Mouse (Mus musculus) midbrain, embryonic 10.5 days (tissue): Measurements from ENCODE around the gene Abtb2. TPM values are rescaled to one million over a fixed set of nuclear protein-coding genes. Genes with fewer than 3 reads are reported as not detected.

ENCODE experiments used
- DNase-seq: peaks from one replicate; pipeline ENCODE4 v3.0.0-alpha.2; 2017; ENCODE audit warnings: low spot score
- H3K27ac ChIP-seq: fragments of 300-500 bp; sonication (generic); replicated peaks from 2 replicates; pipeline ENCODE4 v1.5.1; 2016; ENCODE audit warnings: mild to moderate bottlenecking
- H3K27me3 ChIP-seq: fragments of 300-500 bp; sonication (generic); 2 replicates; pipeline ENCODE4 v1.6.1; 2016; ENCODE audit warnings: low read depth, mild to moderate bottlenecking; ENCODE audit not compliant: poor library complexity, severe bottlenecking
- H3K36me3 ChIP-seq: fragments of 300-500 bp; sonication (generic); 2 replicates; pipeline ENCODE4 v1.6.1; 2016; ENCODE audit warnings: mild to moderate bottlenecking, moderate library complexity
- H3K4me1 ChIP-seq: fragments of 300-500 bp; sonication (generic); 2 replicates; pipeline ENCODE4 v1.6.1; 2016
- H3K4me3 ChIP-seq: fragments of 300-500 bp; sonication (generic); 2 replicates; pipeline ENCODE4 v1.5.1; 2016; ENCODE audit warnings: mild to moderate bottlenecking, moderate library complexity
- H3K9me3 ChIP-seq: fragments of 300-500 bp; sonication (generic); replicated peaks from 2 replicates; pipeline ENCODE4 v1.6.1; 2016; ENCODE audit warnings: mild to moderate bottlenecking
- WGBS: fragments of 180-500 bp; shearing (Covaris S2); methylation state at CpG from one replicate; pipeline ENCODE4 v1.1.7; 2016; 5-methylcytosine and 5-hydroxymethylcytosine counted together
- polyA plus RNA-seq: library from polyadenylated mRNA; unstranded; fragments of >200 nt; fragmentation: Nextera tagmentation; extraction: Ambion mirVana; gene quantifications from 2 replicates; pipeline ENCODE4 v1.2.1, GENCODE M21; 2016

Gene Abtb2
- polyA plus RNA-seq, 1 experiment from 2014 or later: 11.5 TPM

- Histone ChIP-seq H3K27me3 (no peaks in the 10 kb centered on the region; the same call in 1 of the 2 replicates), H3K36me3 (0 out of 2 replicates have a peak, but pooled peaks cover 3% of the 10 kb centered on the region), H3K27ac (peak overlapping the region; percentile 76), H3K9me3 (no peaks in the 10 kb centered on the region), H3K4me1 (peaks cover 37% of the 10 kb centered on the region), H3K4me3 (no peak overlapping the region)
- DNase-seq: no peak
- WGBS: 45% methylated on average over 5 of the region's 5 CpGs
Observed at GRCm38 (mm10) chr2:103690828-103691227, 124.7 kb downstream of the Abtb2 start.

- Histone ChIP-seq H3K9me3 (no peaks in the 10 kb centered on the region), H3K27me3 (no peaks in the 10 kb centered on the region; the same call in 1 of the 2 replicates), H3K27ac (no peak overlapping the region), H3K4me3 (no peak overlapping the region), H3K36me3 (0 out of 2 replicates have a peak, but pooled peaks cover 3% of the 10 kb centered on the region), H3K4me1 (peaks cover 37% of the 10 kb centered on the region)
- no peak for DNase-seq
- WGBS: 83% methylated on average over 1 of the region's 1 CpGs
Observed at GRCm38 (mm10) chr2:103691278-103691677, 125.2 kb downstream of the Abtb2 start.

- WGBS: 90% methylated on average over 1 of the region's 1 CpGs
Observed at GRCm38 (mm10) chr2:103692810-103693209, 126.7 kb downstream of the Abtb2 start.

GRCm38 (mm10) chr2:103694777-103695563, 128.9 kb downstream of the Abtb2 start:
- Histone ChIP-seq H3K36me3 (no peaks in the 10 kb centered on the region), H3K4me1 (peaks cover 14% of the 10 kb centered on the region), H3K27me3 (no peaks in the 10 kb centered on the region; the same call in 1 of the 2 replicates), H3K27ac (no peak overlapping the region), H3K4me3 (no peak overlapping the region), H3K9me3 (no peaks in the 10 kb centered on the region)
- no peak for DNase-seq
- 76% methylated on average over 4 of the region's 4 CpGs for WGBS

More at GRCm38 (mm10) chr2:103692810-103693209, 126.7 kb downstream of the Abtb2 start:
- Histone ChIP-seq H3K4me3 (no peak overlapping the region), H3K9me3 (no peaks in the 10 kb centered on the region), H3K4me1 (peaks cover 22% of the 10 kb centered on the region), H3K36me3 (0 out of 2 replicates have a peak, but pooled peaks cover 3% of the 10 kb centered on the region), H3K27ac (no peak overlapping the region), H3K27me3 (no peaks in the 10 kb centered on the region; the same call in 1 of the 2 replicates)
- no peak for DNase-seq

- Histone ChIP-seq H3K4me3 (no peak overlapping the region), H3K27ac (no peak overlapping the region), H3K27me3 (no peaks in the 10 kb centered on the region; the same call in 1 of the 2 replicates), H3K36me3 (0 out of 2 replicates have a peak, but pooled peaks cover 5% of the 10 kb centered on the region), H3K9me3 (no peaks in the 10 kb centered on the region), H3K4me1 (peaks cover 2% of the 10 kb centered on the region; the same call in 1 of the 2 replicates)
- WGBS: 81% methylated on average over 3 of the region's 3 CpGs
- DNase-seq: no peak
Observed at GRCm38 (mm10) chr2:103696177-103696576, 130.1 kb downstream of the Abtb2 start.

GRCm38 (mm10) chr2:103700514-103700913, 134.4 kb downstream of the Abtb2 start:
- DNase-seq: peak; percentile 25
- Histone ChIP-seq H3K27me3 (no peaks in the 10 kb centered on the region), H3K9me3 (no peaks in the 10 kb centered on the region), H3K4me1 (no peaks in the 10 kb centered on the region), H3K4me3 (no peak overlapping the region), H3K27ac (no peak overlapping the region), H3K36me3 (peaks cover 43% of the 10 kb centered on the region)
- WGBS: 85% methylated on average over 12 of the region's 12 CpGs

- H3K27ac ChIP-seq: no peak overlapping the region
- no peak for DNase-seq
- H3K9me3 ChIP-seq: no peaks in the 10 kb centered on the region
- 79% methylated on average over 10 of the region's 10 CpGs for WGBS
- H3K4me3 ChIP-seq: no peak overlapping the region
- peaks cover 69% of the 10 kb centered on the region for H3K36me3 ChIP-seq
- H3K27me3 ChIP-seq: no peaks in the 10 kb centered on the region
- H3K4me1 ChIP-seq: peaks cover 6% of the 10 kb centered on the region; the same call in 1 of the 2 replicates
Observed at GRCm38 (mm10) chr2:103703336-103703735, 137.2 kb downstream of the Abtb2 start.

- no peaks in the 10 kb centered on the region for H3K27me3 ChIP-seq
- no peak overlapping the region for H3K27ac ChIP-seq
- peaks cover 6% of the 10 kb centered on the region; the same call in 1 of the 2 replicates for H3K4me1 ChIP-seq
- peaks cover 75% of the 10 kb centered on the region for H3K36me3 ChIP-seq
- no peak overlapping the region for H3K4me3 ChIP-seq
- no peaks in the 10 kb centered on the region for H3K9me3 ChIP-seq
- no peak for DNase-seq
- 87% methylated on average over 4 of the region's 4 CpGs for WGBS
Observed at GRCm38 (mm10) chr2:103703865-103704264, 137.8 kb downstream of the Abtb2 start.

- 83% methylated on average over 4 of the region's 4 CpGs for WGBS
- Histone ChIP-seq H3K9me3 (no peaks in the 10 kb centered on the region), H3K36me3 (peaks cover 89% of the 10 kb centered on the region), H3K27ac (peak overlapping the region; percentile 33; the same call in 1 of the 2 replicates), H3K4me3 (no peak overlapping the region), H3K4me1 (peaks cover 6% of the 10 kb centered on the region; the same call in 1 of the 2 replicates), H3K27me3 (no peaks in the 10 kb centered on the region)
- DNase-seq: no peak
Observed at GRCm38 (mm10) chr2:103705826-103706225, 139.7 kb downstream of the Abtb2 start.

- H3K9me3 ChIP-seq: no peaks in the 10 kb centered on the region
- H3K4me1 ChIP-seq: peaks cover 6% of the 10 kb centered on the region; the same call in 1 of the 2 replicates
- no peaks in the 10 kb centered on the region for H3K27me3 ChIP-seq
- WGBS: 57% methylated on average over 11 of the region's 11 CpGs
- H3K36me3 ChIP-seq: peaks cover 90% of the 10 kb centered on the region
- peak overlapping the region; percentile 33; the same call in 1 of the 2 replicates for H3K27ac ChIP-seq
- no peak for DNase-seq
- H3K4me3 ChIP-seq: no peak overlapping the region
Observed at GRCm38 (mm10) chr2:103706226-103706625, 140.1 kb downstream of the Abtb2 start.

GRCm38 (mm10) chr2:103707056-103707776, 141.1 kb downstream of the Abtb2 start:
- H3K27ac ChIP-seq: no peak overlapping the region
- 91% methylated on average over 6 of the region's 6 CpGs for WGBS
- H3K9me3 ChIP-seq: no peaks in the 10 kb centered on the region
- no peaks in the 10 kb centered on the region for H3K27me3 ChIP-seq
- H3K36me3 ChIP-seq: peaks cover 93% of the 10 kb centered on the region
- peaks cover 6% of the 10 kb centered on the region; the same call in 1 of the 2 replicates for H3K4me1 ChIP-seq
- no peak overlapping the region for H3K4me3 ChIP-seq
- no peak for DNase-seq

- peaks cover 90% of the 10 kb centered on the region for H3K36me3 ChIP-seq
- no peaks in the 10 kb centered on the region for H3K9me3 ChIP-seq
- no peaks in the 10 kb centered on the region for H3K27me3 ChIP-seq
- H3K4me3 ChIP-seq: no peak overlapping the region
- WGBS: 89% methylated on average over 7 of the region's 7 CpGs
- no peak for DNase-seq
- H3K4me1 ChIP-seq: peaks cover 6% of the 10 kb centered on the region; the same call in 1 of the 2 replicates
- H3K27ac ChIP-seq: no peak overlapping the region
Observed at GRCm38 (mm10) chr2:103710849-103711248, 144.7 kb downstream of the Abtb2 start.
